Mouse (Mus musculus) lung, postnatal 0 days (tissue): Measurements from ENCODE around the gene N6amt1.

ENCODE experiments used
- CTCF ChIP-seq: IDR thresholded peaks from 2 replicates; pipeline ENCODE4 v1.5.1; 2016; ENCODE audit warnings: antibody characterized with exemption, mild to moderate bottlenecking
- EP300 ChIP-seq: IDR thresholded peaks from 2 replicates; pipeline ENCODE4 v1.6.1; 2016; ENCODE audit warnings: antibody characterized with exemption, mild to moderate bottlenecking, control low read depth

DNA sequence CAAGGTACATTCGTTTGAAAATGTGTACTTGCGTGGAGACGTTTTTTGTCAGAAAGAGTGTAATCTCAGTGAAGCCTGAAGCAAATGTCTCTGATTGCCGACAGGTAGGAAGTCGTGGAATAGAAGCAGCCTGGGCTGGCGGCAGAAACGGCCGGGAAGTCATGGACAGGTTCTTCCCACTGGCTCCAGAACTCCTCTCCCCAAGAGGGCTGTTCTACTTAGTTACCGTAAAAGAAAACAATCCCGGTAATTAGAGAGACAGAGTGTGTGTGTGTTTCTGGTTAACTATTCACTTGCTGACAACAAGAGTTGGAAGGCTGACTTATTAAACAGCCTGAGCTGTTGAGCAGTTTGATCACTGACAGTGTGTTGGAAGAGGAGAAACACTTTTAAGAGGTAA, 12.1 kb downstream of the N6amt1 start:
- TF ChIP-seq CTCF (no peak), EP300 (no peak)
